Comparison of ENCODE assay signal across 23 mouse cellular contexts in genomic region chr1:169867453-169867852, GRCm38 (mm10).
"Had no signal": no experiment of that assay in that cellular context is flagged by ENCODE, and none has a peak within 500 bp of the region (broad histone marks: within the 10 kb centered on the region; RNA-seq: fewer than 3 reads in every experiment).

No protein-coding gene starts in this region.

- H3K27ac ChIP-seq: intestine, embryonic 15.5 days; layer of hippocampus, adult 2 months; limb, embryonic 12.5 days; limb, embryonic 15.5 days; liver, embryonic 14.5 days; macrophage; midbrain, embryonic 10.5 days; midbrain, embryonic 13.5 days; neural tube, embryonic 12.5 days; stomach, embryonic 15.5 days had no signal

- H3K9ac ChIP-seq: intestine, embryonic 15.5 days; limb, embryonic 12.5 days; limb, embryonic 15.5 days; liver, embryonic 14.5 days; liver, postnatal 0 days; lung, embryonic 14.5 days; midbrain, embryonic 13.5 days; neural tube, embryonic 12.5 days; stomach, embryonic 15.5 days had no signal

- ATAC-seq: intestine, embryonic 15.5 days; liver, postnatal 0 days; lung, postnatal 0 days; midbrain, embryonic 13.5 days; midbrain, embryonic 16.5 days had no signal

- H3K9me3 ChIP-seq: intestine, embryonic 15.5 days; limb, embryonic 12.5 days; limb, embryonic 15.5 days; midbrain, embryonic 10.5 days; midbrain, embryonic 13.5 days; neural tube, embryonic 12.5 days; stomach, embryonic 15.5 days had no signal

- H3K4me2 ChIP-seq: intestine, embryonic 15.5 days; limb, embryonic 12.5 days; limb, embryonic 15.5 days; liver, embryonic 11.5 days; lung, embryonic 14.5 days; midbrain, embryonic 13.5 days; neural tube, embryonic 12.5 days; stomach, embryonic 15.5 days had no signal

- H3K36me3 ChIP-seq: intestine, embryonic 15.5 days; limb, embryonic 12.5 days; limb, embryonic 15.5 days; midbrain, embryonic 10.5 days; midbrain, embryonic 13.5 days; neural tube, embryonic 12.5 days; stomach, embryonic 15.5 days had no signal

- H3K27me3 ChIP-seq: intestine, embryonic 15.5 days; limb, embryonic 12.5 days; limb, embryonic 15.5 days; midbrain, embryonic 13.5 days; neural tube, embryonic 12.5 days; stomach, embryonic 15.5 days had no signal

- H3K4me3 ChIP-seq: intestine, embryonic 15.5 days; layer of hippocampus, adult 2 months; limb, embryonic 12.5 days; limb, embryonic 15.5 days; midbrain, embryonic 10.5 days; midbrain, embryonic 13.5 days; neural tube, embryonic 12.5 days; stomach, embryonic 15.5 days had no signal

- H3K4me1 ChIP-seq: intestine, embryonic 15.5 days; limb, embryonic 12.5 days; limb, embryonic 15.5 days; midbrain, embryonic 10.5 days; midbrain, embryonic 13.5 days; neural tube, embryonic 12.5 days; stomach, embryonic 15.5 days had no signal

- DNase-seq: kidney, adult 18-20 months; kidney, postnatal 10 days; layer of hippocampus, adult 9-11 months; left cerebral cortex, postnatal 4 days; liver, postnatal 0 days; lung, embryonic 14.5 days; retina, postnatal 1 day; right cerebral cortex, postnatal 25 days; spleen, adult 18-20 months; thymus, postnatal 25 days had no signal
